Mouse (Mus musculus): Measurements from ENCODE around the gene 4922502D21Rik. TPM values are rescaled to one million over a fixed set of nuclear protein-coding genes. Genes with fewer than 3 reads are reported as not detected.

The 4922502D21Rik gene
- polyA plus RNA-seq, 1 experiment = not detected

- H3K4me3 ChIP-seq (ENCODE audit: low read depth, low read length) = no peak overlapping the region
- H3K9me3 ChIP-seq (replicated peaks; ENCODE audit: control insufficient read depth, insufficient read depth, low read length, poor library complexity, severe bottlenecking) = no peaks in the 10 kb centered on the region
Observed at GRCm38 (mm10) chr6:129273662-129274061, 57.9 kb downstream of the 4922502D21Rik start.

More at GRCm38 (mm10) chr6:129273662-129274061, 57.9 kb downstream of the 4922502D21Rik start:
- Histone ChIP-seq H3K27me3 (ENCODE audit: control insufficient read depth, insufficient read depth, low read length, poor library complexity, severe bottlenecking) (no peaks in the 10 kb centered on the region), H3K36me3 (ENCODE audit: control insufficient read depth, insufficient read depth, low read length, poor library complexity, severe bottlenecking) (no peaks in the 10 kb centered on the region), H3K4me1 (ENCODE audit: control insufficient read depth, insufficient read depth, low read length) (no peaks in the 10 kb centered on the region), H3K27ac (ENCODE audit: insufficient read depth, low read length) (no peak overlapping the region), H3K9ac (ENCODE audit: low read depth, poor library complexity, severe bottlenecking) (no peak overlapping the region)
- TF ChIP-seq EP300 (IDR thresholded peaks at IDR 0.05; ENCODE audit: insufficient read depth, low read depth, low read length) (no peak), POLR2A (IDR thresholded peaks at IDR 0.05; ENCODE audit: insufficient read depth, low read length) (no peak), CTCF (IDR thresholded peaks at IDR 0.05; ENCODE audit: low read depth, low read length) (no peak)

Other genes with a start within 250 kb of the 4922502D21Rik start
- gene Clec2e, start 230.9 kb downstream of the 4922502D21Rik start, polyA plus RNA-seq (2011; ENCODE audit: insufficient read depth, insufficient read length, low read depth, missing spikeins) = 0.43 and 0.48 TPM in 2 replicates
- not detected in 2 replicates for gene Clec2d, start 151.2 kb downstream of the 4922502D21Rik start, polyA plus RNA-seq (2011; ENCODE audit: insufficient read depth, insufficient read length, low read depth, missing spikeins)
- gene Cd69, start 56.4 kb downstream of the 4922502D21Rik start, polyA plus RNA-seq (2011; ENCODE audit: insufficient read depth, insufficient read length, low read depth, missing spikeins) = not detected in 2 replicates
- gene Clec12a, start 10.9 kb upstream of the 4922502D21Rik start, polyA plus RNA-seq (2011; ENCODE audit: insufficient read depth, insufficient read length, low read depth, missing spikeins) = not detected in 2 replicates
- not detected in 2 replicates for gene Clec12b, start 54.1 kb upstream of the 4922502D21Rik start, polyA plus RNA-seq (2011; ENCODE audit: insufficient read depth, insufficient read length, low read depth, missing spikeins)
- gene Clec1b, start 65.5 kb upstream of the 4922502D21Rik start, polyA plus RNA-seq (2011; ENCODE audit: insufficient read depth, insufficient read length, low read depth, missing spikeins) = not detected in 2 replicates
- not detected in 2 replicates for gene Clec9a, start 77.1 kb upstream of the 4922502D21Rik start, polyA plus RNA-seq (2011; ENCODE audit: insufficient read depth, insufficient read length, low read depth, missing spikeins)
- gene Clec1a, start 120.2 kb upstream of the 4922502D21Rik start, polyA plus RNA-seq (2011; ENCODE audit: insufficient read depth, insufficient read length, low read depth, missing spikeins) = not detected in 2 replicates
- 1.3 and 1.4 TPM in 2 replicates for gene Olr1, start 175.4 kb upstream of the 4922502D21Rik start, polyA plus RNA-seq (2011; ENCODE audit: insufficient read depth, insufficient read length, low read depth, missing spikeins)
- not detected in 2 replicates for gene Tmem52b, start 180.8 kb upstream of the 4922502D21Rik start, polyA plus RNA-seq (2011; ENCODE audit: insufficient read depth, insufficient read length, low read depth, missing spikeins)
- 68.1 and 75.1 TPM in 2 replicates for gene Gabarapl1, start 201.4 kb upstream of the 4922502D21Rik start, polyA plus RNA-seq (2011; ENCODE audit: insufficient read depth, insufficient read length, low read depth, missing spikeins)
- gene Klre1, start 246.1 kb upstream of the 4922502D21Rik start, polyA plus RNA-seq (2011; ENCODE audit: insufficient read depth, insufficient read length, low read depth, missing spikeins) = not detected in 2 replicates

All from ES-Bruce4 (cell line).